Mouse (Mus musculus) bone marrow macrophage, adult 2 months (primary cell): Measurements from ENCODE around the gene Ralgps1.

Source experiments
- CTCF ChIP-seq: IDR thresholded peaks from 2 replicates; pipeline ENCODE4 v1.5.1; 2012; ENCODE audit warnings: low read depth, mild to moderate bottlenecking, low read length, moderate library complexity
- POLR2A ChIP-seq: IDR thresholded peaks from 2 replicates; pipeline ENCODE4 v1.6.1; 2012; ENCODE audit warnings: mild to moderate bottlenecking, low read depth, low read length, borderline replicate concordance

DNA sequence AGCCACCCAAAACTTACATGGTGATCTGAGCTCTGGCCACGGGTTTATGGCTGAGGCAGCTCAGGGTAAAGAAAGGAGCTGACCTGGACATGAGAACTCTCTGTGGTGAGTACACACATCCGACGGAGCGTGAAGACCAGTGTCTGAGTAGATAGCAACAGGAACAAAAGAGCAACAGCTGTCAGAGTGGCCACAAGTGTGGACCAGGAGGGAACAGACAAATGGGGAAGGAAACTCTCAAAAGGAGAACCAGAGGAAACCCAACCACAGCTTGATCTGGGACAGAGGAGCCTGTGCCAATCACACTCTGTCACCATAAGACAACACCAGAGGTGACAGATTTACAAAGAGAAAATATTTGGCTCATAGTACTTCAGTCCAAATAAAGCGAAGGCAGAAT, 17.9 kb downstream of the Ralgps1 start:
- no peak for TF ChIP-seq CTCF
- no peak for TF ChIP-seq POLR2A
